Mouse (Mus musculus) brain, embryonic 14.5 days (tissue): ENCODE measurements around the gene Flvcr1. TPM values are rescaled to one million over a fixed set of nuclear protein-coding genes. Genes with fewer than 3 reads are reported as not detected.

ENCODE experiments used
- DNase-seq: peaks from one replicate; pipeline ENCODE4 v3.0.0-alpha.2; 2011; ENCODE audit warnings: low read depth
- CTCF ChIP-seq: fragments of 200-500 bp; IDR thresholded peaks from 2 replicates; pipeline ENCODE4 v1.5.1; 2012; ENCODE audit warnings: inconsistent platforms, mild to moderate bottlenecking, moderate library complexity, borderline replicate concordance; ENCODE audit not compliant: insufficient read depth, insufficient read length; ENCODE audit errors: extremely low read depth
- POLR2A ChIP-seq: fragments of 200-500 bp; IDR thresholded peaks from 2 replicates; pipeline ENCODE4 v1.6.1; 2012; ENCODE audit warnings: mild to moderate bottlenecking, inconsistent platforms, borderline replicate concordance; ENCODE audit not compliant: poor library complexity, insufficient read depth, insufficient read length, severe bottlenecking; ENCODE audit errors: extremely low read depth
- polyA plus RNA-seq: library from polyadenylated mRNA; depleted of rRNA; stranded (reverse); fragments of >200 nt; gene quantifications from 2 replicates; pipeline ENCODE4 v1.2.3, GENCODE M21; 2012

The Flvcr1 gene
- polyA plus RNA-seq, 1 experiment, result 24.6 TPM

DNA sequence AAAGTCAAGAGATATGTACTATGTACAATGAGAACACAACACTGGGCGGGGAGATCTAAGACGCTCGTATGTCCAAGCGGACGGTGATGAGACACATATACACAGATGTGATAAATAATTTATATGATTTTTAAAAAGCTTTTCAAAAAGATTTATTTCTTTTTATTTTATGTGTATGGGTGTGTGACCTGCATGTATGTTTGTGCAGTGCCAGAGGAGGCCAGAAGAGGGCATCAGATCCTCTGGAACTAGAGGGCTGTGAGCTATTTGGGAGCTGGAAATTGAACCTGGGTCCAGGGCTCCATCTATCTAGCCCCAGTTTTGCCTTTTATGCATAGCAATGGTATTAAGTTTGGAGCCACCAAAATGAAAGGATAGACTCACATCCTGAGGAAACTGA is 17.3 kb downstream of the Flvcr1 start:
- no peak for DNase-seq
- TF ChIP-seq POLR2A (no peak), CTCF (peak; percentile 23; the same call in 1 of the 2 replicates)

DNA sequence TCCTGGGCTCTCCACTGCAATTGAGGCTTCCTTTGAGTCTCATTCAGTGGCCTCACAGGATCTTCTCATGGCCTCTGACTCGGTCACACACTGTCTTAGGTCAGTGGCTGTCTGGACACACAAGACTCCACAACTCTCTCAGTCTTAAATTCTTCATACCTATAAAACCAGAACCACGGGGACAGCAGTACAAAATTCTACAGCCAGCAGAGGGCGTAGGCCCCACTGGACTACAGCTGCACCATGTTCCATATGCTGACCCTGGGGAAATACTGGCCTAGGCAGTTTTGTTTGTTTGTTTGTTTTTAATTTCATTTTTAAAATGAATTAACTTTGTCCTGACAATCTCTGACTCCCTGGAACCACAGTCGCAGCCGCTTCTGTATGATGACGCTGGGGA is 23.8 kb downstream of the Flvcr1 start:
- DNase-seq, result peak; percentile 16
- TF ChIP-seq CTCF (peak; percentile 47; the same call in 1 of the 2 replicates), POLR2A (no peak)

DNA sequence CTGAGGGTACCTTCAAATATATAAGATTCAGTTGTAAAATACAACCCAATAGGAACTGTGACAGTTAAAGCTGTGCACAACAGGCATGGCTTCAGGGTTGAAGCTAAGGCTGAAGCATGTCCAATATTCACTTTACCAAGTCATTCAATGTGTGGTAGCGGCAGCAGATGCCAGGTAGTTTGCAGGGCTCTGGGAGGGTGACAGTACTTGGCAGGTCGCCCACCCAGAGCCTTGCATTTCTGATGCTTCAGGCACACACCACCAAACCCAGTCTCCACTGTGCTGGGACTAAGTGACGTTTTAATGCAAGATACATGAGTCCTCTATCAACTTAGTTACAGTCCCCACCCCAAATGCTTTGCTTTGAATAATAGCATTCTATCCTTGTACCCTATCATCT is 25.3 kb downstream of the Flvcr1 start:
- TF ChIP-seq POLR2A (no peak), CTCF (no peak)
- peak; percentile 58 for DNase-seq

DNA sequence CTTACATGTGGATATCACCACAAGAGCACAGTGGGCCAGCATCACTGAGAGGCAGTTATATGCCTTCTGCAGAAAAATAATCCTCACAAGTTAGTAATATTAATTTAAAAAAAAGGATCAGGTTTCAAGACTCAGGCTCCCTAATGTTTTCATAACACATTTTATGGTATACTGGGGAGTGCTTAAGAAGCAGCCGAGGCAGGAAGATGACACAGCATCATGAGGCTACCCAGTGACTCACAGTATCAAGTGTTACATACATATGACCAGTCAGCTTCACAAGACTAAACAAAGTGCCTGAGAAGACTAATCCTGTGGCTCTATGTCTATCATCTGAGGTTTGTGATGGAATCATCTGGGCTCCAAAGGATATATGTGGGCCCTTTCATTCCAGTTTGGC is 27.9 kb downstream of the Flvcr1 start:
- no peak for DNase-seq
- no peak for TF ChIP-seq POLR2A
- TF ChIP-seq CTCF, result no peak

DNA sequence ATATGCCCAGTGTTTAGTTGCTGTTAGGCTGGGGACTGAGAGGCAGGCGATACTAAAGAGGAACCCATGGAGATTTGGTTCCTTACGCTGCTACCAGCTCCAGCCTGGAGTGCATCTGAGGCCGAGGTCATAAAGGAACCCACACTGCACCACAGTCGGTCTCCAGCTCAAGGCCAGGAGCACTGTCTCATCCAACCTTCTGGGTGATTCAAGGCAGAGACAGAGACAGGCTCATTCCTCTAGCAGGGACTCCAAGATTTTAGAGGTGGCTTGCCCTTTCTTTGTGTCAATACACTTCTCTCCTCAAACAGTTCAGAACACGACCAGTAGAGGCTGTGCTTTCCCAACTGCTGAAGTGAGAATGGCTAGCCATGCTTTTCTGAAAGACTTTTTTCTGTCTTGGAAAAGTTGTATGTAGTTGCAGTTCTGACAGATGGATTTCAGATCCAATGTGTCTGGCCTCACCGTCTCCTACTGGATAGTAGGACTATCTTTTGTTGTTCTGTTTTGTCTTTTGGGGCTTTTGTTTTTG is 29.5 kb downstream of the Flvcr1 start:
- DNase-seq, result no peak
- TF ChIP-seq CTCF, result peak; percentile 29; the same call in 1 of the 2 replicates
- TF ChIP-seq POLR2A, result no peak

DNA sequence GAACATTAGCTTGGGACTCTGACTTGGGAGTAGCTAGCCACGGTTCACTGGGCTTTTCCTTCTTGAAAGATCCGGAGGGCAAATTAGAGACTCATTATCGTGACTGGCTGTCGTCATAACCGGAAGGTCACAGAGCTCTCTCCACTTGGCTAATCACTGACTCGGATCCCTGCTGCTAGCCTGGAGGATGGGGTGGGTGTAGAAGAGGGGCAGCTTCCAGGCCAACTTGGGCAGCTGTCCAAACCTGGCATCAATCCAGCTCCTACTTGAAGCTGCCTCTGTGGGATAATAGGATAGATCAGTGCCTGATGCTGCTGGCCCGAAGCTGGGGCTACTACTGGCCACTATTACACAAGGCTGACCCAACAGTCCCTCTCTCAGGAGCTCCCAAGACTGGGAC is 30.4 kb downstream of the Flvcr1 start:
- TF ChIP-seq POLR2A (no peak), CTCF (no peak)
- peak; percentile 68 for DNase-seq

DNA sequence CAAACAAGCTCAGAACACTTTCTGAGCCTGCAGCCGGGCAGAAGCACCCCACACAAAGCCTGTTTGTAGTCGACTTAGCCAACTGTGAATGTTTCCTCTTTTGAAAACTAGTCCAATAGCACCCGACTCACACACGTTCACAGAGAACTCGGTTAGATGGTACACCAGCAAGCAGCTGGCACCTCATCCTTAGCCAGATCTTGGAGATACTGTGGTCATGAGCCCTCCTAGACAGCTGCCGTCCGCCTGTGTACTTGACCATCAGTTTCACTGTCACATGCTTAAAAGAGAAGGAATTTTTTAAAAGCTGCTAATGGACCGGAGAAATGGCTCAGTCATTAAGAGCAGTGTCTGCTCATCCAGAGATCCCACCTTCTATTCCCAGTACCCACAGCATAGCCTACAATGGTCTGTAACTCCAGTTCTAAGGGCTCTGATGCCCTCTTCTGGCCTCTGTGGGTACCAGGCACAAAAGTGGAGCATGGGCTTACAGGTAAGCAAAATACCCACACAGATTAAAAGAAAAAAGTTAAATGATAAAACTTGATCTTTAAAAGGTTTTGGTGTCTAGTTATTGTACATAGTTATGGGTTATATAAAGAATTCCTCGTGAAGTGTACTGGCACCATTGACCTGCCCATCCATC is 36.4 kb downstream of the Flvcr1 start:
- TF ChIP-seq POLR2A (no peak), CTCF (peak; percentile 20; the same call in 1 of the 2 replicates)
- DNase-seq, result no peak

DNA sequence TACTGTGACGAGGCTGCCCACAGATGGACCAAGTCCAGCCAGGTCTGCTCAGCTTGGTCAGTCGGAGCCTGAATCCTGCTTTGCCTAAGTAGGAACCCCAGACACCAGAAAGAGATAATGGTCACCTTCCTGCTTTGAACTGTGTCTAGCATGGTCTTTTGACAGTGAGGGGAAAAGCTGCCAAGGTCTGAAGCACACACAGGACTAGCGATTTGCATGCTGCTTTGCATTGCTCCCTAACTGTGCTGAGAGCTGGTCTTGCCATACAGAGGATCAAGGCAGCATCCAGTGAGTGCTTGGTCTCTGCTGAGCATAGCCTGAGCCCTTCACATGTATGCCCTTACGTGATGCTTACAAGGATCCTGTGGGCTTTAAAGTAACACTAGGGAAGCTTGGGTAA is 44.5 kb downstream of the Flvcr1 start:
- DNase-seq, result no peak
- no peak for TF ChIP-seq CTCF
- no peak for TF ChIP-seq POLR2A

DNA sequence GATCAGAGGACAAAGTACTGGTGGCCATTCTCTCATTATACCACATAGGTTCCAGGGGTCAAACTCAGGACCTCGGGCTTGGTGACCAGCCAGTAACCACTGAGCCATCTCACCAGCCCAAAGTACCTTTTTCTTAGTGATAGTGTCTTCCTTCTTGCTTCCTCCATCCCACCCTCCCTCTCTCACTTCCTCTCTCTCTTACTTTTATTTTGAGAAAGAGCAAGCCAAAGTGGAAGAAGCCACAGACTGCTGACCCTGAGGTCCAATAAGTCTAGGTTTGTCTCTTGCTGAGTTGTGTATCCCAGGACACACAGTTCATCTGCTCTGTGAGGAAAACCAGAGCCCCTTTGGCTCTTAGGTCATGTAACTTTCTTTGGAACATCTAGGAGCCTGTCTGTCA is 45.5 kb downstream of the Flvcr1 start:
- TF ChIP-seq CTCF (no peak), POLR2A (no peak)
- DNase-seq, result no peak

DNA sequence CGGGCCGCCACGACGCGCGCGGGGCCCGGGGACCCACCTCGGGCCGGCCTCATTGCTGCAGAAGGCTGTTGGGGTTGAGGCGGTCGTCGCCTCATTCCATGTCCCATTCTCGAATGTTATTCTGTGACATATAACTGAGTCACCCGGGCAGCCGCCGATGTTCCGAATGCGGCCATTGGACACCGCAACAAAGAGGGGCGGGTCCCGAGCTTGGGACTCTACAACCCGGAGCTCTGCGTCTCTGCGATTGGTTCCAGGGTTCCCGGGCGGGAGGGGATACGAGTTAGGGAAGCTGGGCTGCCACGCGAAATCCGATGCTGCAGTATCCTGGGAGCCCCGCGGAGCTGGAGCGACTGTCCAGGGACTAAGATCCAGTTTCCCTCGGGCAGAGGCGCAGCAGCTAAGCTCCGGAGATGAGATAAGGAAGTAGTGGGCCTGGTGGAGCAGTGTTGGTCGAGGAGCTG is 46.8 kb downstream of the Flvcr1 start, which contains the start of gene Vash2:
Gene Vash2 (minus strand): TSS at position 197 of the 464 bp plus-strand sequence.
- DNase-seq, result peak; percentile 98
- TF ChIP-seq CTCF (no peak), POLR2A (peak; percentile 45)

DNA sequence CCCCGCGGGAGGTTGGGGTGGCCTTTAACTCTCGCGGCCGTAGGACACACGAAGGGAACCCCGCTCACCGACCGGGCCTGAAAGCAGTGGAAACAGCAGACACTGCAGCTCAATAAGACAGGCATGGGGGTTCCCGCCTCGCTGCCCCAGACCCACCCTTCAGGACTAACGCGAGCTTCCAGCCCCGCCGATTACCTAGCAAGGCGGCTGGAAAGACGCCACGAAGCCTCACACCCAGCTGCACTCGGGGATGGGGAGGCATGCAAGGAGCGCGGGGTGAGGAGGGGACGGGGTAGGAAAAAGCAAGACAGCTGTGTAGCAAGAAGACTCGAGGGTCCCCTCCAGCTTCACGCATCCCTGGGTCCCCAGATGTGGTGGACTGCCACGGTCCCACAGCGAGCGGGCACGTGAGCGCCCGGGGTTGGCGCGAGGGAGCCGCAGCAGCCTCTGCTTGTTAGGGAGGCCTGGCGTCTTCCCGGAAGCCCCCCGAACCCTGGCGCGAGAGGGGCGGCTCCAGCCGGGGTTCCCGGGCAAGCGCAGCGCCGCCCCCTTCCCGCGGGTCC is 47.4 kb downstream of the Flvcr1 start:
- TF ChIP-seq CTCF (no peak), POLR2A (no peak; the same call in 1 of the 2 replicates)
- DNase-seq, result peak; percentile 70
